8 mouse cellular contexts compared by ENCODE assay signal in genomic region chr7:80947445-80948350, GRCm38 (mm10). TPM values are rescaled to one million over a fixed set of nuclear protein-coding genes. Genes with fewer than 3 reads are reported as not detected.
DNase-seq lines count a peak whose midpoint lies in the region; ATAC-seq and TF ChIP-seq lines count a peak whose summit lies in the region.

Sec11a (minus strand) TSS chr7:80947780.

- in situ Hi-C loops in CH12.LX (cut with MboI; ENCODE audit: low pct_ligation_motif_present, low pct_unique_long_range_greater_than_20kb, low sequenced_read_pairs), result no loop called here

- H3K4me1 ChIP-seq in CH12.LX (ENCODE audit: control insufficient read depth in 1 of 2, insufficient read depth in 2 of 2), result peaks cover 0 to 21% of the 10 kb centered on the region in 2 experiments; a peak in 2 of 4 replicates
- H3K4me1 ChIP-seq in forebrain, embryonic 11.5 days (replicated peaks; ENCODE audit: control insufficient read depth, insufficient read depth, low read length), result peaks cover 3% of the 10 kb centered on the region; the same call in 1 of the 2 replicates
- H3K4me1 ChIP-seq in heart, embryonic 16.5 days (ENCODE audit: control insufficient read depth, insufficient read depth, low read length), result peaks cover 12% of the 10 kb centered on the region
- H3K4me1 ChIP-seq in liver, embryonic 15.5 days (replicated peaks), result peaks cover 34% of the 10 kb centered on the region
- peaks cover 15% of the 10 kb centered on the region for H3K4me1 ChIP-seq in neural tube, embryonic 12.5 days

- no peak for TF ChIP-seq RAD21 in CH12.LX (IDR thresholded peaks at IDR 0.05; ENCODE audit: low read depth, low read length)

- dilution Hi-C loops in CH12.LX (cut with MboI; ENCODE audit: extremely low pct_ligation_motif_present, extremely low pct_unique_long_range_greater_than_20kb, low sequenced_read_pairs), result no loop called here

- peak within 1 kb of the TSS; percentile 62 for H3K27ac ChIP-seq in CH12.LX (ENCODE audit: insufficient read depth, low read depth)
- peak within 1 kb of the TSS; percentile 93 for H3K27ac ChIP-seq in forebrain, embryonic 11.5 days (ENCODE audit: low read depth, low read length)
- peak within 1 kb of the TSS; percentile 98 for H3K27ac ChIP-seq in heart, embryonic 16.5 days (ENCODE audit: low read length)
- H3K27ac ChIP-seq in liver, embryonic 15.5 days (replicated peaks), result peak within 1 kb of the TSS; percentile 90
- H3K27ac ChIP-seq in neural tube, embryonic 12.5 days, result peak within 1 kb of the TSS; percentile 90

- peaks cover 3% of the 10 kb centered on the region for H3K9me3 ChIP-seq in CH12.LX (replicated peaks; ENCODE audit: low read length)
- H3K9me3 ChIP-seq in forebrain, embryonic 11.5 days (ENCODE audit: control insufficient read depth, low read length), result no peaks in the 10 kb centered on the region
- H3K9me3 ChIP-seq in heart, embryonic 16.5 days (replicated peaks; ENCODE audit: control insufficient read depth, low read length), result no peaks in the 10 kb centered on the region
- no peaks in the 10 kb centered on the region for H3K9me3 ChIP-seq in liver, embryonic 15.5 days (replicated peaks)
- H3K9me3 ChIP-seq in neural tube, embryonic 12.5 days, result no peaks in the 10 kb centered on the region

- peak within 1 kb of the TSS; percentile 73 to 88 (median 87) for H3K4me3 ChIP-seq in CH12.LX (replicated peaks in 1 of 3; ENCODE audit: low read depth in 2 of 3, low read length in 2 of 3, poor library complexity in 1 of 3)
- peak within 1 kb of the TSS; percentile 74 for H3K4me3 ChIP-seq in forebrain, embryonic 11.5 days (ENCODE audit: low read depth, low read length)
- H3K4me3 ChIP-seq in heart, embryonic 16.5 days (ENCODE audit: low read length), result peak within 1 kb of the TSS; percentile 98
- H3K4me3 ChIP-seq in liver, embryonic 15.5 days (replicated peaks), result peak within 1 kb of the TSS; percentile 89
- H3K4me3 ChIP-seq in neural tube, embryonic 12.5 days, result peak within 1 kb of the TSS; percentile 82

- TF ChIP-seq CTCF in CH12.LX (conservative IDR thresholded peaks at IDR 0.05 in 1 of 2, IDR thresholded peaks at IDR 0.05 in 1 of 2; ENCODE audit: low read depth in 2 of 2, low read length in 2 of 2), result no peak

- no peak for TF ChIP-seq EP300 in CH12.LX (IDR thresholded peaks at IDR 0.05; ENCODE audit: low read length)

- peak within 1 kb of the TSS; percentile 80 for H3K4me2 ChIP-seq in CH12.LX (ENCODE audit: insufficient read depth, low read depth, poor library complexity, severe bottlenecking)
- peak within 1 kb of the TSS; percentile 78 for H3K4me2 ChIP-seq in forebrain, embryonic 11.5 days (ENCODE audit: low read depth, low read length, severe bottlenecking)
- peak within 1 kb of the TSS; percentile 93 for H3K4me2 ChIP-seq in heart, embryonic 16.5 days (ENCODE audit: low read depth, low read length)
- peak within 1 kb of the TSS; percentile 82 for H3K4me2 ChIP-seq in liver, embryonic 15.5 days
- peak within 1 kb of the TSS; percentile 66 for H3K4me2 ChIP-seq in neural tube, embryonic 12.5 days (replicated peaks)

- DNase-seq in CH12.LX (ENCODE audit: extremely low read depth), result peak; percentile 91
- peak; percentile 84 for DNase-seq in c-Kit-positive CD71-positive TER-119-negative erythroid progenitor cells, embryonic 14.5 days (ENCODE audit: low read depth)
- DNase-seq in forebrain, embryonic 11.5 days (ENCODE audit: low spot score), result peak; percentile 94
- peak; percentile 95 to 96 for DNase-seq in kidney, postnatal 36 days
- peak; percentile 93 for DNase-seq in telencephalon, adult 2 months (ENCODE audit: low read depth, low spot score)

- peak; percentile 85 for TF ChIP-seq POLR2A in CH12.LX (IDR thresholded peaks at IDR 0.05; ENCODE audit: low read depth, low read length)

- peaks cover 39% of the 10 kb centered on the region for H3K79me2 ChIP-seq in CH12.LX (replicated peaks; ENCODE audit: control insufficient read depth, extremely low read depth, insufficient read depth, poor library complexity, severe bottlenecking)

- 2% methylated on average over 44 of the region's 44 CpGs for WGBS in forebrain, embryonic 11.5 days
- WGBS in heart, embryonic 16.5 days, result 3% methylated on average over 44 of the region's 44 CpGs
- WGBS in liver, embryonic 15.5 days (ENCODE audit: insufficient replicate concordance), result 2% methylated on average over 44 of the region's 44 CpGs
- WGBS in neural tube, embryonic 12.5 days, result 2% methylated on average over 40 of the region's 44 CpGs

- peaks cover 16% of the 10 kb centered on the region for H3K27me3 ChIP-seq in CH12.LX (replicated peaks)
- no peaks in the 10 kb centered on the region for H3K27me3 ChIP-seq in forebrain, embryonic 11.5 days (ENCODE audit: control insufficient read depth, insufficient read depth, low read length)
- no peaks in the 10 kb centered on the region for H3K27me3 ChIP-seq in heart, embryonic 16.5 days (ENCODE audit: control insufficient read depth, insufficient read depth, low read length)
- peaks cover 4% of the 10 kb centered on the region; the same call in 1 of the 2 replicates for H3K27me3 ChIP-seq in liver, embryonic 15.5 days
- no peaks in the 10 kb centered on the region for H3K27me3 ChIP-seq in neural tube, embryonic 12.5 days (replicated peaks)

- ATAC-seq in forebrain, embryonic 11.5 days (replicated peaks; ENCODE audit: low FRiP score), result peak; percentile 100
- peak; percentile 100 for ATAC-seq in heart, embryonic 16.5 days (replicated peaks; ENCODE audit: extremely low read depth, insufficient read depth, low FRiP score)
- peak; percentile 100 for ATAC-seq in liver, embryonic 15.5 days (ENCODE audit: insufficient read depth)
- peak; percentile 100 for ATAC-seq in neural tube, embryonic 12.5 days (ENCODE audit: low FRiP score, low read depth)

- peak within 1 kb of the TSS; percentile 70 for H3K9ac ChIP-seq in CH12.LX (ENCODE audit: insufficient read depth, low read depth)
- H3K9ac ChIP-seq in forebrain, embryonic 11.5 days (ENCODE audit: low read length), result peak within 1 kb of the TSS; percentile 87
- H3K9ac ChIP-seq in heart, embryonic 16.5 days (ENCODE audit: low read length), result peak within 1 kb of the TSS; percentile 94
- H3K9ac ChIP-seq in liver, embryonic 15.5 days, result peak within 1 kb of the TSS; percentile 81
- peak within 1 kb of the TSS; percentile 89 for H3K9ac ChIP-seq in neural tube, embryonic 12.5 days

- H3K36me3 ChIP-seq in CH12.LX (replicated peaks in 1 of 2; ENCODE audit: control insufficient read depth in 1 of 2, insufficient read depth in 1 of 2, low read length in 1 of 2), result peaks cover 0 to 14% of the 10 kb centered on the region in 2 experiments
- no peaks in the 10 kb centered on the region for H3K36me3 ChIP-seq in forebrain, embryonic 11.5 days (ENCODE audit: control insufficient read depth, insufficient read depth, low read length)
- H3K36me3 ChIP-seq in heart, embryonic 16.5 days (ENCODE audit: control insufficient read depth, insufficient read depth), result no peaks in the 10 kb centered on the region
- peaks cover 10% of the 10 kb centered on the region; the same call in 1 of the 2 replicates for H3K36me3 ChIP-seq in liver, embryonic 15.5 days (replicated peaks)
- H3K36me3 ChIP-seq in neural tube, embryonic 12.5 days, result peaks cover 5% of the 10 kb centered on the region

TF ChIP-seq in CH12.LX, 34 proteins besides CTCF, POLR2A, EP300 and RAD21 (continues in another document):
- peak; percentile 96 for TF ChIP-seq BHLHE40 (IDR thresholded peaks at IDR 0.05; ENCODE audit: low read depth, low read length)
- TF ChIP-seq MXI1 (IDR thresholded peaks at IDR 0.05; ENCODE audit: low read depth, low read length), result peak; percentile 91
- TF ChIP-seq TBP (conservative IDR thresholded peaks at IDR 0.05; ENCODE audit: low read depth, low read length), result peak; percentile 12; the same call in 1 of the 2 replicates
- TF ChIP-seq SIN3A (IDR thresholded peaks at IDR 0.05; ENCODE audit: low read length), result peak; percentile 81
- TF ChIP-seq ZMIZ1 (IDR thresholded peaks at IDR 0.05; ENCODE audit: low read depth, low read length), result peak; percentile 70
- peak; percentile 74 for TF ChIP-seq TCF12 (IDR thresholded peaks at IDR 0.05; ENCODE audit: low read depth, low read length)
- TF ChIP-seq POLR2AphosphoS2 (IDR thresholded peaks at IDR 0.05; ENCODE audit: low read depth, low read length), result no peak
- TF ChIP-seq MAZ (IDR thresholded peaks at IDR 0.05; ENCODE audit: low read depth, low read length), result peak; percentile 56; the same call in 1 of the 2 replicates
- TF ChIP-seq GABPA (IDR thresholded peaks at IDR 0.05; ENCODE audit: insufficient replicate concordance, low read depth, low read length), result no peak
- TF ChIP-seq ZNF384 (IDR thresholded peaks at IDR 0.05; ENCODE audit: low read depth, low read length), result no peak
- 0 out of 2 replicates have a peak, but pooled peaks have one; percentile 7 for TF ChIP-seq IRF4 (IDR thresholded peaks at IDR 0.05; ENCODE audit: low read depth, low read length)
- TF ChIP-seq NELFE (IDR thresholded peaks at IDR 0.05; ENCODE audit: low read depth, low read length), result peak; percentile 84
- peak; percentile 77 for TF ChIP-seq HCFC1 (IDR thresholded peaks at IDR 0.05; ENCODE audit: low read depth, low read length)
- no peak for TF ChIP-seq UBTF (IDR thresholded peaks at IDR 0.05; ENCODE audit: low read depth, low read length)
- TF ChIP-seq MAFK (IDR thresholded peaks at IDR 0.05; ENCODE audit: insufficient replicate concordance, low read length), result no peak
- no peak for TF ChIP-seq ZKSCAN1 (IDR thresholded peaks at IDR 0.05; ENCODE audit: borderline replicate concordance, low read depth, low read length)
- peak; percentile 11; the same call in 1 of the 2 replicates for TF ChIP-seq CHD2 (IDR thresholded peaks at IDR 0.05; ENCODE audit: low read length)
- TF ChIP-seq NRF1 (IDR thresholded peaks at IDR 0.05; ENCODE audit: low read depth, low read length), result peak; percentile 61
- peak; percentile 62; the same call in 1 of the 2 replicates for TF ChIP-seq MAX (IDR thresholded peaks at IDR 0.05; ENCODE audit: low read length)
- peak; percentile 89 for TF ChIP-seq MYC (IDR thresholded peaks at IDR 0.05; ENCODE audit: low read depth, low read length)
- no peak for TF ChIP-seq JUN (IDR thresholded peaks at IDR 0.05; ENCODE audit: insufficient read depth, low read depth, low read length)
- TF ChIP-seq ELF1 (IDR thresholded peaks at IDR 0.05; ENCODE audit: low read depth, low read length), result peak; percentile 93
- TF ChIP-seq JUND (conservative IDR thresholded peaks at IDR 0.05; ENCODE audit: low read depth, low read length), result no peak

RNA-seq across cellular contexts. Expression of gene Sec11a, which starts in this region (rescaled TPM):
- total RNA-seq in CH12.LX (2012; rRNA removed), result 93.5 and 105 TPM in 2 replicates
- 141 and 143 TPM in 2 replicates for total RNA-seq in CH12.LX (2014; rRNA removed)
- 126 and 142 TPM in 2 replicates for polyA plus RNA-seq in CH12.LX (2012; ENCODE audit: insufficient read length, low read depth)
- 169 and 201 TPM in 2 replicates for polyA plus RNA-seq in forebrain, embryonic 11.5 days (2014; fragmentation: Nextera tagmentation; extraction: Ambion mirVana)
- polyA plus RNA-seq in heart, embryonic 16.5 days (2015; fragmentation: Nextera tagmentation; extraction: Ambion mirVana), result 142 and 151 TPM in 2 replicates
- 96.7 and 103 TPM in 2 replicates for polyA plus RNA-seq in liver, embryonic 15.5 days (2015; fragmentation: Nextera tagmentation; extraction: Ambion mirVana)
- polyA plus RNA-seq in neural tube, embryonic 12.5 days (2016; fragmentation: Nextera tagmentation; extraction: Ambion mirVana), result 170 and 176 TPM in 2 replicates

Comparison
In these comparisons a context has a peak if more than half of its experiments do, and no peak if none do; other contexts are left out.
1. Peak in every context shown above with its lines: DNase-seq, ATAC-seq, H3K4me3 ChIP-seq and H3K27ac ChIP-seq.